Mouse (Mus musculus) lung, postnatal 0 days (tissue): ENCODE measurements at regions not wholly inside any gene's neighbourhood (a gene's known extent, or its start where the extent isn't known, plus 50 kb on each side); places are given as distances from the start of the nearest gene placed in this dataset.

Experiments
- CTCF ChIP-seq: IDR thresholded peaks from 2 replicates; pipeline ENCODE4 v1.5.1; 2016; ENCODE audit warnings: antibody characterized with exemption, mild to moderate bottlenecking
- EP300 ChIP-seq: IDR thresholded peaks from 2 replicates; pipeline ENCODE4 v1.6.1; 2016; ENCODE audit warnings: antibody characterized with exemption, mild to moderate bottlenecking, control low read depth

- TF ChIP-seq CTCF (no peak), EP300 (no peak)
Observed at GRCm38 (mm10) chr15:92964131-92964530, 310.8 kb downstream of the Gxylt1 start.
